Mouse (Mus musculus): ENCODE results near the gene Mcrip2.

- TF ChIP-seq ZC3H11A (IDR thresholded peaks at IDR 0.05; ENCODE audit: borderline replicate concordance, low read depth, low read length) (no peak), MAFK (IDR thresholded peaks at IDR 0.05; ENCODE audit: insufficient read depth, low read depth, low read length) (no peak), HCFC1 (IDR thresholded peaks at IDR 0.05; ENCODE audit: borderline replicate concordance, insufficient read depth, low read length) (no peak)
Observed at GRCm38 (mm10) chr17:25895891-25896290, 27.3 kb upstream of the Mcrip2 start.
